In the genomic region with DNA sequence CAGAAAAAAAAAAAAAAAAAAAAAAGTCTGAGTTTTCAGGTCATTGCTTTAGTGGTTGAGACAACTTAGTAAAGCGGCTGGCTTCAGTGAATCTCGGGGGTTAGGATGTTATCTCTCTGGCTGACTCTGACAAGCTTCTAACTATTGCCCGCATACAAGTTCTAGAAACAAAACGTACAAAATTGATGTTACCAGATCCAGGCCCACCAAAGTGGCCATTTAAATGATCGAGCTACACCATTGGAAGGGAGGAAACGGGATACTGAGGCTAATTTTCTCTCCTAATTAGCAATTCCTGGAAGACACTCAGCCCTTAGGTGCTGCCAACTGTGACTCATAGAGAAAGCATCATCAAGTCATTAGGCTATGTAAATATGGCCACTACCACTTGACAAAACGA, we compare ENCODE assay signal across 32 mouse cellular contexts.
"Had no signal": no experiment of that assay in that cellular context is flagged by ENCODE, and none has a peak within 500 bp of the region (broad histone marks: within the 10 kb centered on the region; RNA-seq: fewer than 3 reads in every experiment).

No protein-coding gene starts in this region.

- H3K4me2 ChIP-seq: limb, embryonic 12.5 days; limb, embryonic 13.5 days; limb, embryonic 15.5 days; liver, embryonic 11.5 days; liver, embryonic 12.5 days; liver, embryonic 13.5 days; liver, embryonic 15.5 days; lung, embryonic 14.5 days; lung, embryonic 15.5 days; midbrain, embryonic 11.5 days; midbrain, embryonic 12.5 days; midbrain, embryonic 13.5 days; midbrain, embryonic 15.5 days; neural tube, embryonic 12.5 days had no signal

- DNase-seq: left cerebral cortex, postnatal 4 days; liver; liver, embryonic 13.5 days; liver, postnatal 0 days; lung, adult 18-20 months; lung, adult 2 months; lung, embryonic 14.5 days; lung, postnatal 10 days; lung, postnatal 14 days; lung, postnatal 36 days; lung, postnatal 4 days; midbrain, embryonic 14.5 days had no signal

- H3K27me3 ChIP-seq: limb, embryonic 12.5 days; limb, embryonic 13.5 days; limb, embryonic 15.5 days; liver, embryonic 13.5 days; liver, embryonic 15.5 days; lung, embryonic 15.5 days; midbrain, embryonic 12.5 days; midbrain, embryonic 13.5 days; midbrain, embryonic 15.5 days; neural tube, embryonic 12.5 days had no signal

- H3K9ac ChIP-seq: limb, embryonic 12.5 days; limb, embryonic 13.5 days; limb, embryonic 15.5 days; liver, embryonic 12.5 days; liver, embryonic 13.5 days; liver, embryonic 14.5 days; liver, embryonic 15.5 days; liver, postnatal 0 days; lung, embryonic 14.5 days; lung, embryonic 15.5 days; midbrain, embryonic 12.5 days; midbrain, embryonic 13.5 days; midbrain, embryonic 15.5 days; neural tube, embryonic 12.5 days had no signal

- H3K4me1 ChIP-seq: limb, embryonic 10.5 days; limb, embryonic 12.5 days; limb, embryonic 13.5 days; limb, embryonic 15.5 days; liver, embryonic 12.5 days; liver, embryonic 15.5 days; lung, embryonic 15.5 days; megakaryocyte, embryonic 14.5 days; midbrain, embryonic 10.5 days; midbrain, embryonic 12.5 days; midbrain, embryonic 13.5 days; midbrain, embryonic 15.5 days; neural tube, embryonic 12.5 days had no signal

- H3K4me3 ChIP-seq: limb, embryonic 10.5 days; limb, embryonic 12.5 days; limb, embryonic 13.5 days; limb, embryonic 15.5 days; liver, embryonic 12.5 days; liver, embryonic 13.5 days; liver, embryonic 15.5 days; lung, embryonic 15.5 days; megakaryocyte, embryonic 14.5 days; midbrain, embryonic 10.5 days; midbrain, embryonic 12.5 days; midbrain, embryonic 13.5 days; midbrain, embryonic 15.5 days; myocyte; neural tube, embryonic 12.5 days had no signal

- ATAC-seq: liver, embryonic 12.5 days; liver, postnatal 0 days; lung, postnatal 0 days; midbrain, embryonic 13.5 days; midbrain, embryonic 15.5 days; midbrain, embryonic 16.5 days had no signal

- H3K36me3 ChIP-seq: limb, embryonic 10.5 days; limb, embryonic 12.5 days; limb, embryonic 13.5 days; limb, embryonic 15.5 days; liver, embryonic 12.5 days; liver, embryonic 13.5 days; liver, embryonic 15.5 days; lung, embryonic 15.5 days; midbrain, embryonic 10.5 days; midbrain, embryonic 12.5 days; midbrain, embryonic 13.5 days; midbrain, embryonic 15.5 days; neural tube, embryonic 12.5 days had no signal

- H3K9me3 ChIP-seq: limb, embryonic 10.5 days; limb, embryonic 12.5 days; limb, embryonic 13.5 days; limb, embryonic 15.5 days; liver, embryonic 12.5 days; liver, embryonic 13.5 days; liver, embryonic 15.5 days; lung, embryonic 15.5 days; midbrain, embryonic 10.5 days; midbrain, embryonic 12.5 days; midbrain, embryonic 13.5 days; midbrain, embryonic 15.5 days; neural tube, embryonic 12.5 days had no signal

- H3K27ac ChIP-seq: limb, embryonic 10.5 days; limb, embryonic 12.5 days; limb, embryonic 13.5 days; limb, embryonic 15.5 days; liver, embryonic 12.5 days; liver, embryonic 13.5 days; liver, embryonic 14.5 days; liver, embryonic 15.5 days; lung, embryonic 15.5 days; macrophage; midbrain, embryonic 10.5 days; midbrain, embryonic 12.5 days; midbrain, embryonic 13.5 days; midbrain, embryonic 15.5 days; neural tube, embryonic 12.5 days had no signal
